Mouse (Mus musculus): ENCODE results near the gene Ccdc14.

DNA sequence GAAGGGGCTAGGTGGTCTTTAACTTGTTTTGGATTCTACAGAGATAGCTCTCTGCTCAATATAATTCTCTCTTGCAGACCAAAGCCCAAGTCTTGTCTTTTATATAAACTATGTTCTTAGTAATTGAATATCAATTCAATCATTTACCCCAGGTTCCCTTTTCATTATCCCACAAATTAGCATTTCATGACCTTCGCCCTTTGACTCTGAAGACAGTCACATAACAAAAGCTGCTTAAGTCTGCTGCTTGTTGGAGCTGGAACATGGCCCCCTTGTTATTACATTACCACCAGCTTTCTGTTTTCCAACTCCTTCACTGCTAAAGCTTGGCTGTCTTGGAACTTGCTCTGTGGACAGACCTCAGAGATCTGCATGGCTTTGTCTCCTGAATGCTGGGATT, 39.0 kb downstream of the Ccdc14 start:
- TF ChIP-seq POLR2A (IDR thresholded peaks at IDR 0.05; ENCODE audit: control insufficient read depth, low read depth, low read length), result no peak
- no peak for TF ChIP-seq CTCF (IDR thresholded peaks at IDR 0.05; ENCODE audit: control insufficient read depth, insufficient read depth, insufficient replicate concordance, low read depth, low read length)

Data from testis, adult 2 months (tissue).